Mouse (Mus musculus) gastrocnemius, adult 2 months (tissue): ENCODE measurements at regions not wholly inside any gene's neighbourhood (a gene's known extent, or its start where the extent isn't known, plus 50 kb on each side); places are given as distances from the start of the nearest gene placed in this dataset.

Experiments used
- DNase-seq: peaks from one replicate; pipeline ENCODE4 v3.0.0; 2022
- H3K27ac ChIP-seq: fragments of 200-600 bp; 2 replicates; pipeline ENCODE4 v1.8.1; 2022; ENCODE audit warnings: mild to moderate bottlenecking
- H3K4me3 ChIP-seq: fragments of 200-600 bp; 2 replicates; pipeline ENCODE4 v1.8.1; 2022; ENCODE audit warnings: mild to moderate bottlenecking, moderate library complexity
- CTCF ChIP-seq: fragments of 200-600 bp; IDR thresholded peaks from 2 replicates; pipeline ENCODE4 v1.8.1; 2022; ENCODE audit warnings: antibody characterized with exemption, mild to moderate bottlenecking, moderate library complexity
- intact Hi-C: fragments of 180-260 bp; cut with DNase I; formaldehyde crosslinking; loops from one replicate; pipeline ENCODE4 v1.15.1; 2025

DNA sequence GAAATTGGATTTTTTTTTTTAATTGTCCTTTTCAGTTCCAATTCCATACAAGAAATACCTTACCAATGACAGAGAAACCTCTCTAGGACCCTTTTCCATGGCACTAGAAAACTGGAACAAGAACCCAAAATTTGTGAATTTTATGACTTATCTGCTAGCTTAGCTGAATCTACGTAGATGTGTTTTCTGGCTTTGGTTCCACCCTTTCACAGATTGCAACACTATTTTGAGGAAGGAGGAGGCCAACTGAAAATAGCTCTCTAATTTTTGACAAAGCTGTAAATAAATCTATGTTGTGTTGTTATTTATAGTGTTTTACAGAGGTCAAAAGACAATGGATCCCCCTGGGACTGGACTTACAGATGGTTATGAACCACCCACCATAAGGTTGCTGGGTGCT lies 130.6 kb upstream of the Rapgef5 start:
- Histone ChIP-seq H3K4me3 (no peak overlapping the region), H3K27ac (no peak overlapping the region)
- TF ChIP-seq CTCF = no peak
- DNase-seq = no peak
- intact Hi-C loops = loop anchor here (1.0 kb wide), 1 partner anchor 379 kb away; no protein-coding TSS in a partner anchor

DNA sequence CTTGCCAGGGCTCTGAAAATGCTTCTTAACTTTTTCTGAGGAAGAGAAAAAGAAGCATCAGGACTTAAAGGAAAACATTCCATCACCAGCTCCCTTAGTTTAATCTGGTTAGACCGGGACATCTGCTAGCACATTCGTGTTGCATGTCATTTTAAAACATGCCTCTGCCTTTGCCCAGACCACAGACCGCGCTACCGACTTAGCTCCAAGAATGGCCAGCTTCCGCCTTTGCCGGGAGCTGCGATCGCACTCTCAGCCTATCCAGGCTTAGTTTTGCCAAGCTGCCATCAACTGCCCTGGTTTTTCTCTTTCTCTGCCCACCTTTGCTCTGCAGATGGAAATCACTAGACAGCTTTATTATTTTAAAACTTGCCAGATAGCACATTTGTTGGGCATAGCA lies 129.3 kb upstream of the Rapgef5 start:
- no peak for TF ChIP-seq CTCF

GRCm38 (mm10) chr12:117389516-117390347 lies 126.5 kb upstream of the Rapgef5 start:
- TF ChIP-seq CTCF = no peak
- intact Hi-C loops = no loop called here
- DNase-seq = no peak

More for the DNA sequence above, 129.3 kb upstream of the Rapgef5 start:
- Histone ChIP-seq H3K4me3 (no peak overlapping the region), H3K27ac (no peak overlapping the region)
- no peak for DNase-seq
- intact Hi-C loops = no loop called here

DNA sequence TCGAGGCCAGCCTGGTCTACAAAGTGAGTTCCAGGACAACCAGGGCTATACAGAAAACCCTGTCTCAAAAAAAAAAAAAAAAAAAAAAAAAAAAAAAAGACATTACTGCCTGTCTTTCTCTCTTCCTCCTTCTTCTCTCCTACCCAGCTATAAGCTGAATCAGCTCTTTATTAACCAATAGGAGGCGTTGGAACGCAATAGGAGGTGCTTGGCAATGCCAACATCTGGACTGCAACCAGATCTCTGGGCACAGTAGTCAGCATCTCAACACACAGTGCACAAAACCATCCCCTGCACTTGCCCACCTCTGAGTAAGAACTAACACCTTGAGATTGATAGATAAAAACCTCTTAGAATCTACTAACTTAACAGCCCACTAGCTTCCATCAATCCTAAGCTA lies 118.8 kb upstream of the Rapgef5 start:
- no peak for TF ChIP-seq CTCF
- intact Hi-C loops = no loop called here
- no peak overlapping the region for H3K27ac ChIP-seq
- DNase-seq = no peak
- no peak overlapping the region for H3K4me3 ChIP-seq

More at GRCm38 (mm10) chr12:117389516-117390347, 126.5 kb upstream of the Rapgef5 start:
- H3K27ac ChIP-seq = no peak overlapping the region
- H3K4me3 ChIP-seq = no peak overlapping the region

- DNase-seq = peak; percentile 50
- H3K27ac ChIP-seq = peak overlapping the region; percentile 38; the same call in 1 of the 2 replicates
- TF ChIP-seq CTCF = peak; percentile 83
- intact Hi-C loops = loop anchor here (1.0 kb wide), 1 partner anchor 361 kb away; no protein-coding TSS in a partner anchor
- no peak overlapping the region for H3K4me3 ChIP-seq
Measured at GRCm38 (mm10) chr12:117403513-117404156, 112.6 kb upstream of the Rapgef5 start.

- intact Hi-C loops = no loop called here
- no peak for TF ChIP-seq CTCF
- DNase-seq = no peak
- Histone ChIP-seq H3K27ac (peak overlapping the region; percentile 38; the same call in 1 of the 2 replicates), H3K4me3 (no peak overlapping the region)
Measured at GRCm38 (mm10) chr12:117404157-117404752, 112.0 kb upstream of the Rapgef5 start.

- Histone ChIP-seq H3K27ac (no peak overlapping the region), H3K4me3 (no peak overlapping the region)
- intact Hi-C loops = no loop called here
- TF ChIP-seq CTCF = no peak
- no peak for DNase-seq
Measured at GRCm38 (mm10) chr12:117406832-117407231, 109.4 kb upstream of the Rapgef5 start.

GRCm38 (mm10) chr12:117410604-117411003 lies 105.7 kb upstream of the Rapgef5 start:
- Histone ChIP-seq H3K27ac (no peak overlapping the region), H3K4me3 (no peak overlapping the region)
- no peak for TF ChIP-seq CTCF
- DNase-seq = no peak
- intact Hi-C loops = no loop called here

DNA sequence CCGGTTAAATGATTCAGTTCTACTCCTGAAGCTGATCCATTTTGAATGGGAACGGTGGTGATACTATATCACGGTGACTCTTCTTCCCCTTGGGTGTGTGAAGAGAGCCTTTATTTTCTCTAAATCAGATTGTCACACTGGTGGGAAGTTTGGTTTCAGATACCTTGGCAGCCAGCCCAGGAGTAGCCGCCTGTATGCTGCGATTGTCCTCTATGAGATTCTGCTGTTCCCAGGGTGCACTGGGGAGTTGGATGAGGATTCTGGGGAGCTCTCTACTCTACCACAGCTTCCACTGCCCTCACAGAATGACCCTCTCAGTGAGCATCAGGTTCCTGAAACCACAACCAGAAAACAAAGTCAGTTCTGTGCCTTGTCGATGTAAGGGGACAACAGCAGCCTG lies 104.0 kb upstream of the Rapgef5 start:
- Histone ChIP-seq H3K4me3 (no peak overlapping the region), H3K27ac (no peak overlapping the region)
- TF ChIP-seq CTCF = no peak
- intact Hi-C loops = no loop called here
- peak; percentile 36 for DNase-seq

DNA sequence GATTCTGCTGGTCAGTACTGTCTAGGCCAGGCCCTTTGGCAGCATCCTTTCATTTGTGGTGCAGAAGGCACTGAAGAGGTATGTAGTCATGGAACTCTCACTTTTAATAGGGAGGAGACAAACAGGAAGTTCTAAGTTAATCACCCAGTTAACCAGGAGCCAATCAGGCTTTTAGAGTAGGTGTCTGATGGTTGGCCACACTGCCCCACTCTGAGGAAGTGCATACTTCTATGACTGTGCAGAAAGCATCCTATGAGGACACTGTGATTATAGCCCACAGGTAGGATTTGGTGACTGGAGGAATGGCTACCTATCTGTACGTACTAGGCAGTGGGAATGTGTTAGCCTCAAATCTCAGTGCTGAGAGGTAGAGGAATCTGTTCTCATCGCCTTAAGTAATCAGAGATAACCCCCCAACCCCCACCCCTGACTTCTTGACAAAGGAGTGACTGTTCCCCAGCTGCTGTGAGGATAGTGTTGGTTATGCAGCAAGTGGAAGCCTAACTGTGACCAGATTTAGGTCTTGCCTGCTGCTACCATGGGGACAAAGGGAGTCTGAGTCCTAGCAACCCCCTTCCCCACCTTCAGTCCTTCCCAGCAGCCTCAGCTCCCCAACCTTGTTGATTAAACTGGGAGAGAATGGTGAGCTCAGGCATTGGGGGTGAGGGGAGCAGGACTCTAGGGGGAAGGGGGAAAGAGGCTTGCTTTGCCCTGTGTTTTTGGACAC lies 103.3 kb upstream of the Rapgef5 start:
- no peak for TF ChIP-seq CTCF
- no peak overlapping the region for H3K27ac ChIP-seq
- intact Hi-C loops = no loop called here

GRCm38 (mm10) chr12:117414020-117414419 lies 102.3 kb upstream of the Rapgef5 start:
- TF ChIP-seq CTCF = no peak
- intact Hi-C loops = no loop called here
- Histone ChIP-seq H3K27ac (no peak overlapping the region), H3K4me3 (no peak overlapping the region)
- no peak for DNase-seq

More for the DNA sequence above, 103.3 kb upstream of the Rapgef5 start:
- H3K4me3 ChIP-seq = no peak overlapping the region
- DNase-seq = no peak

DNA sequence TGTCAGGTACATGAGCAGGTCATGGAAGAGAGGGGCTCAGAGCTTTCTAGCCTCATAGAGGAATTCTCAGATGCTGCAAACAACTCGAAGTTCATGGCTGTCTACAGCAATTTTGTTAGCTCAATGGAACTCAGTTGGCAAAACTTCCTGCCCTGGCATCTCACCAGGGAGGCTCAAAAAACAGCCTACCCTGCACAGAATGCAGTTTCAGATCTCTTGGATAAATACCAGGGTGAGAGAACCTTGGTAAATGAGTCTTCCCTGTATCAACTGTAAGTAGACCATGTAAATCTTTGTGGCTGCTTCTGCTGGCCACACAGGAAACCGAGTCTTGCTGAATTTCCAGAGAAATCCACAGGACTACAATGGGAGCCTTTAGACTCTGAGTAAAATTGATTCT lies 101.1 kb upstream of the Rapgef5 start:
- DNase-seq = no peak
- TF ChIP-seq CTCF = no peak
- intact Hi-C loops = no loop called here
- Histone ChIP-seq H3K27ac (no peak overlapping the region), H3K4me3 (no peak overlapping the region)
